Comparison of ENCODE assay signal across 8 mouse cellular contexts in genomic region chr9:106447951-106448350, GRCm38 (mm10). TPM values are rescaled to one million over a fixed set of nuclear protein-coding genes. Genes with fewer than 3 reads are reported as not detected.
DNase-seq lines count a peak whose midpoint lies in the region; ATAC-seq and TF ChIP-seq lines count a peak whose summit lies in the region.

No protein-coding gene starts in this region.

- peak; percentile 81 for DNase-seq in cerebellum, adult 11-12 months
- DNase-seq in cerebellum, adult 8-10 months = no peak
- DNase-seq in spleen, adult 2 months (ENCODE audit: low read depth in 1 of 2, low spot score in 2 of 2) = no peak
- no peak for DNase-seq in spleen, postnatal 36 days (ENCODE audit: low spot score in 2 of 2)
- DNase-seq in liver, embryonic 11.5 days (ENCODE audit: low spot score) = no peak
- no peak for DNase-seq in thymus, postnatal 36 days
- DNase-seq in frontal cortex, adult 2 months (ENCODE audit: extremely low spot score in 1 of 2, low spot score in 1 of 2) = no peak

- no peak overlapping the region for H3K27ac ChIP-seq in spleen, adult 2 months (ENCODE audit: insufficient read depth, low read length)
- peak overlapping the region; percentile 2; the same call in 1 of the 2 replicates for H3K27ac ChIP-seq in liver, embryonic 11.5 days (ENCODE audit: low read depth, low read length)

- H3K36me3 ChIP-seq in spleen, adult 2 months (ENCODE audit: control insufficient read depth, insufficient read depth, low read length) = no peaks in the 10 kb centered on the region
- H3K36me3 ChIP-seq in liver, embryonic 11.5 days (ENCODE audit: control insufficient read depth, insufficient read depth, low read length) = no peaks in the 10 kb centered on the region

- peaks cover 8% of the 10 kb centered on the region; the same call in 1 of the 2 replicates for H3K4me1 ChIP-seq in spleen, adult 2 months (ENCODE audit: control insufficient read depth, insufficient read depth, insufficient read length)
- peaks cover 50% of the 10 kb centered on the region for H3K4me1 ChIP-seq in liver, embryonic 11.5 days (replicated peaks; ENCODE audit: control insufficient read depth, insufficient read depth, low read length)

- ATAC-seq in liver, embryonic 11.5 days (replicated peaks; ENCODE audit: low FRiP score) = no peak; the same call in 1 of the 2 replicates
- ATAC-seq in activated CD4-positive, CD25-positive, alpha-beta regulatory T cell, adult 4 months = no peak

- TF ChIP-seq POLR2A in spleen, adult 2 months (IDR thresholded peaks at IDR 0.05; ENCODE audit: low read depth, low read length) = no peak

- peak overlapping the region; percentile 92 for H3K4me2 ChIP-seq in liver, embryonic 11.5 days

- no peaks in the 10 kb centered on the region for H3K9me3 ChIP-seq in liver, embryonic 11.5 days (ENCODE audit: control insufficient read depth, low read length)

- no peak for TF ChIP-seq CTCF in spleen, adult 2 months (IDR thresholded peaks at IDR 0.05; ENCODE audit: extremely low read depth, insufficient read depth, insufficient read length, insufficient replicate concordance)

- H3K9ac ChIP-seq in liver, embryonic 11.5 days (ENCODE audit: low read depth, low read length) = no peak overlapping the region

- peak overlapping the region; percentile 7; the same call in 1 of the 2 replicates for H3K4me3 ChIP-seq in spleen, adult 2 months (ENCODE audit: extremely low read depth, insufficient read depth, insufficient read length)
- peak overlapping the region; percentile 60 for H3K4me3 ChIP-seq in liver, embryonic 11.5 days (ENCODE audit: low read depth, low read length)

- WGBS in spleen, adult 2 months = 36% methylated on average over 9 of the region's 9 CpGs
- WGBS in liver, embryonic 11.5 days = 36% methylated on average over 9 of the region's 9 CpGs

- H3K27me3 ChIP-seq in spleen, adult 2 months (ENCODE audit: control insufficient read depth, insufficient read depth, low read length) = no peaks in the 10 kb centered on the region
- no peaks in the 10 kb centered on the region for H3K27me3 ChIP-seq in liver, embryonic 11.5 days (replicated peaks; ENCODE audit: control insufficient read depth, insufficient read depth, low read length)

RNA-seq across cellular contexts. Expression of gene Abhd14a, which starts 0.5 kb away (rescaled TPM):
- 11.5 and 12.7 TPM in 2 replicates for polyA plus RNA-seq in spleen, adult 2 months (2012; rRNA removed)
- polyA plus RNA-seq in liver, embryonic 11.5 days (2014; fragmentation: Nextera tagmentation; extraction: Ambion mirVana) = 53.6 and 54.0 TPM in 2 replicates
- polyA plus RNA-seq in activated CD4-positive, CD25-positive, alpha-beta regulatory T cell, adult 4 months (2017; shearing (Covaris generic)) = 10 to 100 TPM; 12.7 to 13.0 TPM
- 73.6 and 78.1 TPM in 2 replicates for polyA plus RNA-seq in frontal cortex, adult 2 months (2012; rRNA removed)

RNA-seq across cellular contexts. Expression of gene Abhd14b, which starts 0.7 kb away (rescaled TPM):
- 14.6 and 16.7 TPM in 2 replicates for polyA plus RNA-seq in spleen, adult 2 months (2012; rRNA removed)
- polyA plus RNA-seq in liver, embryonic 11.5 days (2014; fragmentation: Nextera tagmentation; extraction: Ambion mirVana) = 19.5 and 19.7 TPM in 2 replicates
- polyA plus RNA-seq in activated CD4-positive, CD25-positive, alpha-beta regulatory T cell, adult 4 months (2017; shearing (Covaris generic)) = 10 to 100 TPM in 1 of 2 experiments, 1 to 10 TPM in 1; 8.1 to 10.1 TPM
- polyA plus RNA-seq in frontal cortex, adult 2 months (2012; rRNA removed) = 29.0 and 36.5 TPM in 2 replicates

RNA-seq across cellular contexts. Expression of gene Pcbp4, which starts 5.1 kb away (rescaled TPM):
- polyA plus RNA-seq in spleen, adult 2 months (2012; rRNA removed) = 15.8 and 22.4 TPM in 2 replicates
- 62.4 and 63.2 TPM in 2 replicates for polyA plus RNA-seq in liver, embryonic 11.5 days (2014; fragmentation: Nextera tagmentation; extraction: Ambion mirVana)
- polyA plus RNA-seq in activated CD4-positive, CD25-positive, alpha-beta regulatory T cell, adult 4 months (2017; shearing (Covaris generic)) = 1 to 10 TPM; 4.5 to 4.8 TPM
- 220 and 253 TPM in 2 replicates for polyA plus RNA-seq in frontal cortex, adult 2 months (2012; rRNA removed)

RNA-seq across cellular contexts. Expression of gene Acy1, which starts 9.8 kb away (rescaled TPM):
- 7.7 and 9.2 TPM in 2 replicates for polyA plus RNA-seq in spleen, adult 2 months (2012; rRNA removed)
- polyA plus RNA-seq in liver, embryonic 11.5 days (2014; fragmentation: Nextera tagmentation; extraction: Ambion mirVana) = 51.1 and 52.3 TPM in 2 replicates
- 1 to 10 TPM; 9.3 to 10.0 TPM for polyA plus RNA-seq in activated CD4-positive, CD25-positive, alpha-beta regulatory T cell, adult 4 months (2017; shearing (Covaris generic))
- polyA plus RNA-seq in frontal cortex, adult 2 months (2012; rRNA removed) = 9.8 and 9.9 TPM in 2 replicates

RNA-seq across cellular contexts. Expression of gene Gpr62, which starts 17.8 kb away (rescaled TPM):
- polyA plus RNA-seq in spleen, adult 2 months (2012; rRNA removed) = 0.28 and 0.66 TPM in 2 replicates
- 0.11 TPM in 1 of 2 replicates, not detected in the other for polyA plus RNA-seq in liver, embryonic 11.5 days (2014; fragmentation: Nextera tagmentation; extraction: Ambion mirVana)
- polyA plus RNA-seq in activated CD4-positive, CD25-positive, alpha-beta regulatory T cell, adult 4 months (2017; shearing (Covaris generic)) = not detected
- 9.7 and 11.2 TPM in 2 replicates for polyA plus RNA-seq in frontal cortex, adult 2 months (2012; rRNA removed)
